Mouse (Mus musculus): ENCODE measurements around the gene Prokr2.
A peak's percentile ranks its signal among the peaks of the same experiment; 100 is the strongest.
"Not testable (repeated sequence)": the region's sequence is repeated elsewhere in the genome, so short reads cannot be mapped to it uniquely, and the experiment has no call there.

The Prokr2 gene

GRCm38 (mm10) chr2:132313568-132313967, 71.7 kb downstream of the Prokr2 start:
- H3K27me3 ChIP-seq (ENCODE audit: control insufficient read depth, insufficient read depth, low read length, poor library complexity, severe bottlenecking): no peaks in the 10 kb centered on the region
- no peaks in the 10 kb centered on the region; the same call in 1 of the 2 replicates for H3K36me3 ChIP-seq (ENCODE audit: control insufficient read depth, insufficient read depth, low read length, poor library complexity, severe bottlenecking)
- DNase-seq (ENCODE audit: low read depth, low spot score): no peak

DNA sequence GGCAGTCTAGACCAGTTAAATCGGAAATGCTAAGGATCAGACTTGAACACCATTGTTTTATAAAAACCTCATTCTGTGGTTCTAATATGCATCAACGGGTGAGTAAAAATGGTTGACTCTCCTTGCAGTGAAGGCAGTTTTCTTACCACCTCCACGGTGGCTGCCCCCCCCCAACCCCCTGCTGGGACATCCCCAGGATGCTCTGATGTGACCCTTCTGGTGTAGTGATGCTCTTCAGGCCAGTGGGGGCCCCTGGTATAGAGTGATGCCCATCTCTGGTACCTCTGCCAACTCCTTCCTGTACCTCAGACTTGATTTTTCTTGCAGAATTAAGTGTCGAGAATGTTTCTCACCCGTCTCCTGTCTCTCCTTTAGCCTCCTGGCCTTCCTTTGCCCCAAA, 72.6 kb downstream of the Prokr2 start:
- Histone ChIP-seq H3K36me3 (ENCODE audit: control insufficient read depth, insufficient read depth, low read length, poor library complexity, severe bottlenecking) (no peaks in the 10 kb centered on the region; the same call in 1 of the 2 replicates), H3K27me3 (ENCODE audit: control insufficient read depth, insufficient read depth, low read length, poor library complexity, severe bottlenecking) (no peaks in the 10 kb centered on the region)
- no peak for DNase-seq (ENCODE audit: low read depth, low spot score)

GRCm38 (mm10) chr2:132309398-132309930, 75.8 kb downstream of the Prokr2 start:
- DNase-seq (ENCODE audit: low read depth, low spot score): no peak
- peaks cover 3% of the 10 kb centered on the region for H3K36me3 ChIP-seq (ENCODE audit: control insufficient read depth, insufficient read depth, low read length, poor library complexity, severe bottlenecking)
- H3K27me3 ChIP-seq (ENCODE audit: control insufficient read depth, insufficient read depth, low read length, poor library complexity, severe bottlenecking): no peaks in the 10 kb centered on the region

GRCm38 (mm10) chr2:132308829-132309228, 76.4 kb downstream of the Prokr2 start:
- Histone ChIP-seq H3K36me3 (ENCODE audit: control insufficient read depth, insufficient read depth, low read length, poor library complexity, severe bottlenecking) (peaks cover 7% of the 10 kb centered on the region), H3K27me3 (ENCODE audit: control insufficient read depth, insufficient read depth, low read length, poor library complexity, severe bottlenecking) (no peaks in the 10 kb centered on the region)
- DNase-seq (ENCODE audit: low read depth, low spot score): no peak

GRCm38 (mm10) chr2:132307213-132307843, 77.9 kb downstream of the Prokr2 start:
- peaks cover 10% of the 10 kb centered on the region for H3K36me3 ChIP-seq (ENCODE audit: control insufficient read depth, insufficient read depth, low read length, poor library complexity, severe bottlenecking)
- no peak for DNase-seq (ENCODE audit: low read depth, low spot score)
- no peaks in the 10 kb centered on the region for H3K27me3 ChIP-seq (ENCODE audit: control insufficient read depth, insufficient read depth, low read length, poor library complexity, severe bottlenecking)

DNA sequence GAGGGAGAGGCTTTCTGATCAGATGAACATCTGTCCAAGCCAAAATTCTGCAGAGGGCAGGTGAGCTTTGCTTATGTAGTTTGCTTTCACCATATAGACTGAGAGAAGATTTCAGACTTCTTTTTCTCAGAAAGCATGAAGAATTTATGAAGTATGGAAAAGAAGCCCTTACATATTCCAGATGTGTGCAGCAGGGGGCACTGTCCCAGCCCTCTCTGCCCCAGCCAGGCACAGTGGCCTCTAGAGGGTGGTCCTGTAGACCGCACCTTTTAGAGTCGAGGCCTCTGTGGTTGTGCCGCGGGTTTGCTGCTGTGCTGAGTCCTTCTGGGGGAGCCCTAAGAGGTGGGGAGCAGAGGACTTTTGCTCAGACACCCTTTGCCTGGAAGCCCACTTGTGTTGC, 79.3 kb downstream of the Prokr2 start:
- peak; percentile 54 for DNase-seq (ENCODE audit: low read depth, low spot score)
- Histone ChIP-seq H3K27me3 (ENCODE audit: control insufficient read depth, insufficient read depth, low read length, poor library complexity, severe bottlenecking) (no peaks in the 10 kb centered on the region), H3K36me3 (ENCODE audit: control insufficient read depth, insufficient read depth, low read length, poor library complexity, severe bottlenecking) (peaks cover 14% of the 10 kb centered on the region)

GRCm38 (mm10) chr2:132305165-132305564, 80.1 kb downstream of the Prokr2 start:
- no peak for DNase-seq (ENCODE audit: low read depth, low spot score)
- H3K27me3 ChIP-seq (ENCODE audit: control insufficient read depth, insufficient read depth, low read length, poor library complexity, severe bottlenecking): no peaks in the 10 kb centered on the region
- peaks cover 14% of the 10 kb centered on the region for H3K36me3 ChIP-seq (ENCODE audit: control insufficient read depth, insufficient read depth, low read length, poor library complexity, severe bottlenecking)

DNA sequence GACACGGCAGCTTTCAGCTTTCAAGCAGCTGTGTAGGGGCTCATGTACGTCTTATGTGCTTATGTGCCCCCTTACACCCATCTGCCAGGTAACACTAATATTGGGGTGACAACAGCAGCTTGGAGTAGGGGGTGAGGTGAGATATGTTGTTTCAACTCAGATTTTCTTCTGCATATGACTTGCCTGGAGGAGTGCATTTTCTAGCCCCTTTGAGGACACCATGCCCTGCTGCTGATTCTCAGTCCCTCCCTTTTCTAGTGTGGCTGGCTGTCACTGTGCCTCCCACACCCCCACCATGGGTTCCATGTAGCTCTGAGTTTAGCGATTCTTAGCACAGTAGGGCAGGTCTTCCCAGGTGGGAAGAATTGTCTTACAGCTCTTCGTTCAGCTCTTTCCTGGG, 83.8 kb downstream of the Prokr2 start:
- peaks cover 25% of the 10 kb centered on the region for H3K36me3 ChIP-seq (ENCODE audit: control insufficient read depth, insufficient read depth, low read length, poor library complexity, severe bottlenecking)
- no peak for DNase-seq (ENCODE audit: low read depth, low spot score)
- H3K27me3 ChIP-seq (ENCODE audit: control insufficient read depth, insufficient read depth, low read length, poor library complexity, severe bottlenecking): no peaks in the 10 kb centered on the region

- no peaks in the 10 kb centered on the region for H3K27me3 ChIP-seq (ENCODE audit: control insufficient read depth, insufficient read depth, low read length, poor library complexity, severe bottlenecking)
- no peak for DNase-seq (ENCODE audit: low read depth, low spot score)
- peaks cover 21% of the 10 kb centered on the region for H3K36me3 ChIP-seq (ENCODE audit: control insufficient read depth, insufficient read depth, low read length, poor library complexity, severe bottlenecking)
Measured at GRCm38 (mm10) chr2:132298250-132298649, 87.0 kb downstream of the Prokr2 start.

DNA sequence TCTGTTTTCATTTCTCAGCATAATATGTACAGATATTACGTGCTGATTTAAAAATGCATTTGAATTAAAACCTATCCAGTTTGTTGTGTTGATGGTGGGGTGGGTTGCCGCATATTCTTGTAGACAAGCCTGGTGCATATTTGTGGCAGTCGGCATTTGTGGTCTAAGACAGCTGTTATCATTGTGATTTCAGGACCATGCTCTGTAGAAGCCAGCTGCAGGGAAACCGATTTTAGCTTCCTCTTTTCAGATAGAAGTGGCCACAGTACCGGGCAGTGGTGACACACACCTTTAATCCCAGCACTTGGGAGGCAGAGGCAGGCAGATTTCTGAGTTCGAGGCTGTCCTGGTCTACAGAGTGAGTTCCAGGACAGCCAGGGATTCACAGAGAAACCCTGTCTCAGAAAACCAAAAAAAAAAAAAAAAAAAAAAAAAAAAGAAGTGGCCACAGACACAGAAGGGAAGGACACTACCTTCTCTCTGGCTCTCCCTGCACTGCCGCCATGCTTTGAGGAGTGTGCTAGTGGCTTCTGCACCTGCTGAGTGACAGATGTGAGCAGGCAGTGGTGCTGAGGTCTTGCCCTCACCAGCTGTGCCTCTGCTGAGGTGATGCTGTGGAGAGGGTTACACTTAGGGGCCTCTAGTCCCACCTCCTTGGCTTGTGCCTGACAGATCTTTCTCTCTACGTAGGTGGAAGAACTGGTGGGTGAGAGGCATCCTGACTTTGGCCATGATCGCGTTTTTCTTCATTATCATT, 91.4 kb downstream of the Prokr2 start:
- peaks cover 11% of the 10 kb centered on the region for H3K36me3 ChIP-seq (ENCODE audit: control insufficient read depth, insufficient read depth, low read length, poor library complexity, severe bottlenecking)
- H3K27me3 ChIP-seq (ENCODE audit: control insufficient read depth, insufficient read depth, low read length, poor library complexity, severe bottlenecking): no peaks in the 10 kb centered on the region
- no peak for DNase-seq (ENCODE audit: low read depth, low spot score)

GRCm38 (mm10) chr2:132292083-132292482, 93.2 kb downstream of the Prokr2 start:
- no peaks in the 10 kb centered on the region for H3K27me3 ChIP-seq (ENCODE audit: control insufficient read depth, insufficient read depth, low read length, poor library complexity, severe bottlenecking)
- H3K36me3 ChIP-seq (ENCODE audit: control insufficient read depth, insufficient read depth, low read length, poor library complexity, severe bottlenecking): peaks cover 4% of the 10 kb centered on the region; the same call in 1 of the 2 replicates
- no peak for DNase-seq (ENCODE audit: low read depth, low spot score)

GRCm38 (mm10) chr2:132291265-132291664, 94.0 kb downstream of the Prokr2 start:
- Histone ChIP-seq H3K27me3 (ENCODE audit: control insufficient read depth, insufficient read depth, low read length, poor library complexity, severe bottlenecking) (no peaks in the 10 kb centered on the region), H3K36me3 (ENCODE audit: control insufficient read depth, insufficient read depth, low read length, poor library complexity, severe bottlenecking) (peaks cover 4% of the 10 kb centered on the region; the same call in 1 of the 2 replicates)
- DNase-seq (ENCODE audit: low read depth, low spot score): no peak

DNA sequence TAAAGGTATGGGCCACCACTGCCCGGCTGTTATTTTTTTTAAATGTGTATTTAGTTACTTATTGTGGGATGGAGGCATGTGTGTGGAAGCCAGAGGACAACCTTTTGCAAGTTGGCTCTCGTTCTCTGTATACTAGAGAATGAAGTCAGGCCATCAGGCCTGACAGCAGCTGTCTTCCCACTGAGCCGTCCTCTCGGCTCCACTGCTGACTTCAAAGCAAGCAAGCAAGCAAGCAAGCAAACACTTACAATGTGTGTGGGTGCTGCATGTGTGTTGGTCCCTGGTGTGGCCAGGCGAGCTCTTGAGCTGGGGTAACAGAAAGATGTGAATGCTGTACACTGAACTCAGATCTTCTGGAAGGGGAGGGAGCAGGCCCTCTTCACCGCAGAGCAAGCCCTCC, 94.4 kb downstream of the Prokr2 start:
- DNase-seq (ENCODE audit: low read depth, low spot score): no peak
- H3K36me3 ChIP-seq (ENCODE audit: control insufficient read depth, insufficient read depth, low read length, poor library complexity, severe bottlenecking): peaks cover 4% of the 10 kb centered on the region; the same call in 1 of the 2 replicates
- no peaks in the 10 kb centered on the region for H3K27me3 ChIP-seq (ENCODE audit: control insufficient read depth, insufficient read depth, low read length, poor library complexity, severe bottlenecking)

DNA sequence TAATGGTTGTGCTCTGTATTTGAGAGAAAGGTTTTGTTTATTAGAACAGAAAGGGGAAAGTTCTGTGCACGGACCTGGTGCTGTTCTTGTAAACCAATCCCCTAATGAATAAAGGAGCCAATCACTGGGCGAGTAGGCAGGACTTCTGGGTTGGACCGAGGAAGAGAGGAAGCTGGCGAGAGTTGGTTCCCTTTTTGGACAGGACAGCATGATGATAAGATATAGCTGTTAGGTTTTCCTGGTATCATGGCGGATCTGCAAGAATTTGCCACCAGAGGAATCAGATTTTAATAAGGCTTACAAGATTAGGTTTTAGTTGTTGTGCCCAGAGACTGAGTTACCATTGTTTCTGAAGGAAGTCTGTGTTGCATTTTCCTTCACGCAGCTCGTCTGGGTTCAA, 96.0 kb downstream of the Prokr2 start:
- DNase-seq (ENCODE audit: low read depth, low spot score): peak; percentile 18
- not testable (repeated sequence) for H3K36me3 ChIP-seq (ENCODE audit: control insufficient read depth, insufficient read depth, low read length, poor library complexity, severe bottlenecking); H3K27me3 ChIP-seq (ENCODE audit: control insufficient read depth, insufficient read depth, low read length, poor library complexity, severe bottlenecking)

All from splenic B cell, adult 2 months (primary cell).